Mouse (Mus musculus) embryonic fibroblast, embryonic 13.5 days (primary cell): ENCODE data around the gene Ino80.

Experiments
- CTCF ChIP-seq: IDR thresholded peaks from 2 replicates; pipeline ENCODE4 v1.5.1; 2011; ENCODE audit warnings: mild to moderate bottlenecking, control low read depth, low read length, moderate library complexity, borderline replicate concordance; ENCODE audit not compliant: insufficient read depth
- POLR2A ChIP-seq: IDR thresholded peaks from 2 replicates; pipeline ENCODE4 v1.6.1; 2011; ENCODE audit warnings: low read depth, mild to moderate bottlenecking, control low read depth, low read length, moderate library complexity

GRCm38 (mm10) chr2:119498859-119499258, 21.4 kb upstream of the Ino80 start:
- TF ChIP-seq CTCF = no peak
- no peak for TF ChIP-seq POLR2A
